Mouse (Mus musculus) MEL (cell line): ENCODE measurements around the gene Tifa. TPM values are rescaled to one million over a fixed set of nuclear protein-coding genes. Genes with fewer than 3 reads are reported as not detected.

Experiments used
- DNase-seq: peaks from one replicate; pipeline ENCODE4 v3.0.0; 2011; ENCODE audit warnings: low read depth, low spot score
- H3K27ac ChIP-seq: 2 replicates; pipeline ENCODE4 v1.5.1; 2012; ENCODE audit warnings: low read depth, mild to moderate bottlenecking, control low read depth, low read length, moderate library complexity; ENCODE audit not compliant: control insufficient read depth
- H3K27me3 ChIP-seq, 2 experiments: fragments of 150-350 bp in 1 of 2; sonication (generic) in 1 of 2; 2 replicates each; pipeline ENCODE4 v1.6.1; 2012; ENCODE audit warnings: low read length in 2 of 2, mild to moderate bottlenecking in 2 of 2, improper control_type of control experiment in 1 of 2, moderate library complexity in 1 of 2; ENCODE audit not compliant: insufficient read depth in 2 of 2, control insufficient read depth in 1 of 2
- H3K36me3 ChIP-seq, 2 experiments: 2 replicates each; pipeline ENCODE4 v1.6.1; 2012 to 2014; ENCODE audit warnings: low read length in 2 of 2, improper control_type of control experiment in 1 of 2, inconsistent platforms in 1 of 2, mild to moderate bottlenecking in 1 of 2; ENCODE audit not compliant: insufficient read depth in 2 of 2, control insufficient read depth in 1 of 2
- H3K4me1 ChIP-seq, 2 experiments: fragments of 150-350 bp in 1 of 2; sonication (generic) in 1 of 2; 2 replicates each; pipeline ENCODE4 v1.6.1; 2012; ENCODE audit warnings: low read length in 2 of 2, improper control_type of control experiment in 1 of 2, mild to moderate bottlenecking in 1 of 2; ENCODE audit not compliant: insufficient read depth in 2 of 2, control insufficient read depth in 1 of 2
- H3K4me3 ChIP-seq, 2 experiments: fragments of 150-350 bp in 1 of 2; sonication (generic) in 1 of 2; 2 replicates each; pipeline ENCODE4 v1.5.1; 2012; ENCODE audit warnings: low read depth in 2 of 2, low read length in 2 of 2, mild to moderate bottlenecking in 2 of 2, moderate library complexity in 2 of 2, control low read depth in 1 of 2, improper control_type of control experiment in 1 of 2; ENCODE audit not compliant: control insufficient read depth in 1 of 2, insufficient read depth in 1 of 2
- H3K79me2 ChIP-seq: 2 replicates; pipeline ENCODE4 v1.6.1; 2012; ENCODE audit warnings: mild to moderate bottlenecking, low read length, moderate library complexity; ENCODE audit not compliant: control insufficient read depth, poor library complexity, insufficient read depth
- H3K9ac ChIP-seq: 2 replicates; pipeline ENCODE4 v1.6.1; 2012; ENCODE audit warnings: low read depth, mild to moderate bottlenecking, control low read depth, low read length, moderate library complexity; ENCODE audit not compliant: control insufficient read depth, poor library complexity, severe bottlenecking
- H3K9me3 ChIP-seq: fragments of 150-350 bp; sonication (generic); replicated peaks from 2 replicates; pipeline ENCODE4 v1.6.1; 2012; ENCODE audit warnings: mild to moderate bottlenecking, low read length, improper control_type of control experiment, moderate library complexity; ENCODE audit not compliant: insufficient read depth
- BHLHE40 ChIP-seq: IDR thresholded peaks from 2 replicates; pipeline ENCODE4 v1.6.1; 2012; ENCODE audit warnings: low read depth, mild to moderate bottlenecking, inconsistent platforms, low read length, improper control_type of control experiment, borderline replicate concordance
- CHD2 ChIP-seq: IDR thresholded peaks from 2 replicates; pipeline ENCODE4 v1.6.1; 2011; ENCODE audit warnings: low read length, improper control_type of control experiment
- ELF1 ChIP-seq: IDR thresholded peaks from 2 replicates; pipeline ENCODE4 v1.6.1; 2014; ENCODE audit warnings: low read depth, mild to moderate bottlenecking, inconsistent platforms, low read length, improper control_type of control experiment, moderate library complexity
- GATA1 ChIP-seq: IDR thresholded peaks from 2 replicates; pipeline ENCODE4 v1.6.1; 2011; ENCODE audit warnings: low read depth, low read length, improper control_type of control experiment
- JUND ChIP-seq: IDR thresholded peaks from 2 replicates; pipeline ENCODE4 v1.6.1; 2011; ENCODE audit warnings: low read depth, mild to moderate bottlenecking, improper control_type of control experiment, low read length
- MAFK ChIP-seq: IDR thresholded peaks from 2 replicates; pipeline ENCODE4 v1.6.1; 2011; ENCODE audit warnings: low read depth, mild to moderate bottlenecking, low read length, improper control_type of control experiment, borderline replicate concordance
- MAX ChIP-seq: IDR thresholded peaks from 2 replicates; pipeline ENCODE4 v1.6.1; 2011; ENCODE audit warnings: low read length, improper control_type of control experiment
- MAZ ChIP-seq: IDR thresholded peaks from 2 replicates; pipeline ENCODE4 v1.6.1; 2012; ENCODE audit warnings: low read depth, mild to moderate bottlenecking, inconsistent platforms, low read length, improper control_type of control experiment
- NELFE ChIP-seq: IDR thresholded peaks from 2 replicates; pipeline ENCODE4 v1.6.1; 2011; ENCODE audit warnings: low read depth, low read length, improper control_type of control experiment
- NRF1 ChIP-seq: IDR thresholded peaks from 2 replicates; pipeline ENCODE4 v1.6.1; 2014; ENCODE audit warnings: low read depth, mild to moderate bottlenecking, inconsistent platforms, low read length, improper control_type of control experiment, moderate library complexity; ENCODE audit not compliant: poor library complexity, insufficient read depth, severe bottlenecking
- POLR2AphosphoS2 ChIP-seq: IDR thresholded peaks from 2 replicates; pipeline ENCODE4 v1.6.1; 2011; ENCODE audit warnings: low read length, improper control_type of control experiment
- POLR2AphosphoS5 ChIP-seq: IDR thresholded peaks from 2 replicates; pipeline ENCODE4 v1.6.1; 2012; ENCODE audit warnings: low read depth, borderline replicate concordance, mild to moderate bottlenecking, inconsistent platforms, low read length, moderate library complexity, mixed read lengths
- RAD21 ChIP-seq: IDR thresholded peaks from 2 replicates; pipeline ENCODE4 v1.6.1; 2011; ENCODE audit warnings: mild to moderate bottlenecking, low read depth, low read length, improper control_type of control experiment
- RCOR1 ChIP-seq: IDR thresholded peaks from 2 replicates; pipeline ENCODE4 v1.6.1; 2012; ENCODE audit warnings: low read depth, mild to moderate bottlenecking, inconsistent platforms, low read length, improper control_type of control experiment
- SMC3 ChIP-seq: IDR thresholded peaks from 2 replicates; pipeline ENCODE4 v1.6.1; 2011; ENCODE audit warnings: low read depth, low read length, improper control_type of control experiment
- TBP ChIP-seq: IDR thresholded peaks from 2 replicates; pipeline ENCODE4 v1.8.0; 2011; ENCODE audit warnings: low read depth, low read length, improper control_type of control experiment
- TCF12 ChIP-seq: IDR thresholded peaks from 2 replicates; pipeline ENCODE4 v1.6.1; 2014; ENCODE audit warnings: low read depth, mild to moderate bottlenecking, inconsistent platforms, low read length, improper control_type of control experiment, moderate library complexity
- UBTF ChIP-seq: IDR thresholded peaks from 2 replicates; pipeline ENCODE4 v1.6.1; 2012; ENCODE audit warnings: low read depth, mild to moderate bottlenecking, inconsistent platforms, low read length, improper control_type of control experiment, moderate library complexity, borderline replicate concordance; ENCODE audit not compliant: insufficient read depth
- ZC3H11A ChIP-seq: IDR thresholded peaks from 2 replicates; pipeline ENCODE4 v1.6.1; 2012; ENCODE audit warnings: low read depth, mild to moderate bottlenecking, inconsistent platforms, low read length, improper control_type of control experiment
- polyA plus RNA-seq, 2 experiments: library from polyadenylated mRNA; stranded (reverse) in 1 of 2; unstranded in 1 of 2; fragments of >175 nt in 1 of 2; fragments of >200 nt in 1 of 2; gene quantifications; 2 replicates each; pipeline versions ENCODE4 v1.2.1 to v1.2.4; 2012; ENCODE audit warnings: low replicate concordance in 2 of 2, low read depth in 1 of 2; ENCODE audit not compliant: insufficient read length in 2 of 2, insufficient read depth in 1 of 2, missing spikeins in 1 of 2
- total RNA-seq: library from RNA; depleted of rRNA; stranded (reverse); fragments of 300-350 nt; gene quantifications from 2 replicates; pipeline ENCODE4 v1.2.3, GENCODE M21; 2012

Gene Tifa
- total and polyA plus RNA-seq, 3 experiments = 1.7 to 3.0 TPM; not detected in 1

DNA sequence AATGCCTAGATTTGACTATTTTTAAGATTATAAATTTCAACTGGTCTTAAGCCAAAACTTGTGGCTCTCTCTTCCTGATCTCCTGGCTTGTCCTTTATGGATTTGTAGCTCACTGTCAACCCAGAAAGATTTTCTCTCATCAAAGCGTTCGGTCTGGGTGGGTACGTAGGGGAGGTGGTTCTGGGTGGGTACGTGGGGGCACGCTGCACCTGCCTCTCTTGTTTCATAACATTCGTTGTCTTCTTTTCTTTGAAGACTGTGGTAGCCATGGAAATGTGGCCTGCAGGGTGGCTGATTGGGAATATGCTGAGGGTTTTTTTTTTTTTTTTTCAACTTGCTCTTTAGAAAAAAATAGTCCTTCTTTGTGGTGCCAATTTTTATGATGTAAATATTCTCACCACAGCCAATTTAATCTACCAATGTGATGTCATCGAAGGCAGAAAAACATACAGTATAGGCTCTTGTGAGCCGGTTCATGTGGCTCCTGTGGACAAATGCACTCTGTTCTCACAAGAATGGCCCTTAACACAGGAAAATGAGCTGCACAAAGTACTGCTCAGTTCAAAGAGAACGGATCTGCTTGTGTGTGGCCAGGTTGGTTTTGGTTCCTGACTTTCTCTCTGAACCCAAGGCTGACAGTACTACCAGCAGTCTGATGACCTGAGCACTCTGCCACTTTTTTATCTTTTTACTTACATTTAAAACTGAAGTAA, 78.6 kb downstream of the Tifa start:
- TF ChIP-seq CHD2 = no peak
- TF ChIP-seq MAX = no peak
- no peak for TF ChIP-seq UBTF
- Histone ChIP-seq H3K36me3 (peaks cover 0 to 10% of the 10 kb centered on the region in 2 experiments; a peak in 2 of 4 replicates), H3K27me3 (no peaks in the 10 kb centered on the region), H3K4me3 (no peak overlapping the region), H3K27ac (no peak overlapping the region), H3K4me1 (no peaks in the 10 kb centered on the region), H3K9me3 (no peaks in the 10 kb centered on the region), H3K79me2 (0 out of 2 replicates have a peak, but pooled peaks cover 2% of the 10 kb centered on the region), H3K9ac (no peak overlapping the region)
- no peak for DNase-seq

DNA sequence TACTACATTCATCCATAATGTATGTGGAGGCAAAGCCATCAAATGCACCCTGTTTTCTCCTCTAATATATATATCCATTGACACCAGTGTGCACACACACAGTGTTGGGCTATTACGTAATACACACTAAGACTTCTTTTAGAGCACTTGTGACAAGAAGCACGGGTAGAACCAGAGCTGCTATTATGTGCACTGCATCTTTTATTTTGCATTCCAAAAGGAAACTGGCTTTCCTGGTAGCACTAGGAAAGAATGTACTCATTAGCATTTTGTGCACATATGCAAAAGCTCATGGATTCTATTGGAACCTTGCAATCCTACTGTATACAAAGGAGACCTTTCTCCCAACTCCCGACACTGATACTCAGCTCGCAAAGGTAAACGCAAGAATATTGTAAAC, 79.3 kb downstream of the Tifa start:
- H3K4me3 ChIP-seq = no peak overlapping the region
- H3K9me3 ChIP-seq = no peaks in the 10 kb centered on the region
- TF ChIP-seq POLR2AphosphoS5 = no peak
- no peak for TF ChIP-seq RCOR1
- TF ChIP-seq MAFK = no peak
- TF ChIP-seq MAX = no peak
- no peak for TF ChIP-seq SMC3
- no peak for TF ChIP-seq TBP
- no peak for TF ChIP-seq ZC3H11A
- no peaks in the 10 kb centered on the region for H3K27me3 ChIP-seq
- H3K9ac ChIP-seq = no peak overlapping the region
- H3K36me3 ChIP-seq = peaks cover 0 to 10% of the 10 kb centered on the region in 2 experiments; a peak in 2 of 4 replicates
- H3K79me2 ChIP-seq = 0 out of 2 replicates have a peak, but pooled peaks cover 2% of the 10 kb centered on the region
- H3K4me1 ChIP-seq = no peaks in the 10 kb centered on the region
- DNase-seq = no peak
- no peak overlapping the region for H3K27ac ChIP-seq

DNA sequence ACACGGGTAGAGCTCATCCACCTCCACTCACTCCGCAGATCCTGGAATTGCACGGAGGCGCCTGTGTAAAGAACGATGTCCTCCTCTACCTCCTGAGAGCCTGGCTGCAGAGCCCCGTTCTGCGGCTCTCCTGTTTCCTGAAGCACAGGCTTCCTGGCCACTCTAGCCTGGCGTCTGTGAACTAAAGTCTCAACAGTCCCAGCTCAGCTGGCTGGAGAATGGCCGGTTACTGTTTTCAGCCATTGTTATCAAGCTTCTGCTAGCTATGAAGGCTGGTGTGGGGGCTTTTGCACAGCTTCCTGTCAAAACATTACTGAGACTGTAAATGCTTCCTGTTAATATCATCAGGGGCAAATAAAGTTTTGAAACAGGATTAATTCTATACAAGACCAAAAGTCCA, 82.0 kb downstream of the Tifa start:
- Histone ChIP-seq H3K79me2 (0 out of 2 replicates have a peak, but pooled peaks cover 4% of the 10 kb centered on the region), H3K4me1 (no peaks in the 10 kb centered on the region), H3K9me3 (no peaks in the 10 kb centered on the region), H3K27ac (no peak overlapping the region), H3K9ac (no peak overlapping the region), H3K36me3 (peaks cover 0 to 13% of the 10 kb centered on the region in 2 experiments; a peak in 2 of 4 replicates), H3K4me3 (no peak overlapping the region), H3K27me3 (no peaks in the 10 kb centered on the region)
- DNase-seq = no peak
- TF ChIP-seq MAX (no peak), BHLHE40 (no peak), RAD21 (no peak), JUND (no peak), TBP (no peak), NRF1 (no peak), POLR2AphosphoS5 (no peak), SMC3 (no peak), POLR2AphosphoS2 (no peak), MAZ (no peak), NELFE (no peak), TCF12 (no peak), ELF1 (no peak), GATA1 (no peak)
